Mouse (Mus musculus): ENCODE data around the gene Rab40c. TPM values are rescaled to one million over a fixed set of nuclear protein-coding genes. Genes with fewer than 3 reads are reported as not detected.
A peak's percentile ranks its signal among the peaks of the same experiment; 100 is the strongest.

The Rab40c gene
- polyA plus RNA-seq, 1 experiment from 2014 or later: 17.2 TPM

- H3K4me1 ChIP-seq (ENCODE audit: control insufficient read depth, insufficient read depth, low read length): peaks cover 14% of the 10 kb centered on the region
- peak; percentile 44 for ATAC-seq (ENCODE audit: insufficient number of reproducible peaks, insufficient read depth, low FRiP score, low read depth)
- H3K9me3 ChIP-seq (ENCODE audit: control insufficient read depth, low read depth, low read length): no peaks in the 10 kb centered on the region
- peak overlapping the region; percentile 87 for H3K4me2 ChIP-seq (replicated peaks; ENCODE audit: low read depth, low read length)
- 3% methylated on average over 37 of the region's 38 CpGs for WGBS
- peak overlapping the region; percentile 76 for H3K27ac ChIP-seq (ENCODE audit: low read length)
- H3K9ac ChIP-seq (replicated peaks; ENCODE audit: low read depth, low read length): peak overlapping the region; percentile 84
- no peaks in the 10 kb centered on the region for H3K27me3 ChIP-seq (ENCODE audit: control insufficient read depth, insufficient read depth, low read length)
- H3K4me3 ChIP-seq (ENCODE audit: low read depth, low read length): peak overlapping the region; percentile 88
- peaks cover 44% of the 10 kb centered on the region for H3K36me3 ChIP-seq (ENCODE audit: control insufficient read depth, insufficient read depth, low read length)
Observed at GRCm38 (mm10) chr17:25843636-25844395, 75.7 kb downstream of the Rab40c start.

GRCm38 (mm10) chr17:25843122-25843521, 76.4 kb downstream of the Rab40c start:
- peak overlapping the region; percentile 87 for H3K4me2 ChIP-seq (replicated peaks; ENCODE audit: low read depth, low read length)
- H3K4me1 ChIP-seq (ENCODE audit: control insufficient read depth, insufficient read depth, low read length): peaks cover 14% of the 10 kb centered on the region
- peaks cover 44% of the 10 kb centered on the region for H3K36me3 ChIP-seq (ENCODE audit: control insufficient read depth, insufficient read depth, low read length)
- no peaks in the 10 kb centered on the region for H3K27me3 ChIP-seq (ENCODE audit: control insufficient read depth, insufficient read depth, low read length)
- no peak for ATAC-seq (ENCODE audit: insufficient number of reproducible peaks, insufficient read depth, low FRiP score, low read depth)
- H3K4me3 ChIP-seq (ENCODE audit: low read depth, low read length): peak overlapping the region; percentile 88
- H3K27ac ChIP-seq (ENCODE audit: low read length): no peak overlapping the region
- H3K9me3 ChIP-seq (ENCODE audit: control insufficient read depth, low read depth, low read length): no peaks in the 10 kb centered on the region
- WGBS: 92% methylated on average over 4 of the region's 4 CpGs
- H3K9ac ChIP-seq (replicated peaks; ENCODE audit: low read depth, low read length): peak overlapping the region; percentile 84; the same call in 1 of the 2 replicates

DNA sequence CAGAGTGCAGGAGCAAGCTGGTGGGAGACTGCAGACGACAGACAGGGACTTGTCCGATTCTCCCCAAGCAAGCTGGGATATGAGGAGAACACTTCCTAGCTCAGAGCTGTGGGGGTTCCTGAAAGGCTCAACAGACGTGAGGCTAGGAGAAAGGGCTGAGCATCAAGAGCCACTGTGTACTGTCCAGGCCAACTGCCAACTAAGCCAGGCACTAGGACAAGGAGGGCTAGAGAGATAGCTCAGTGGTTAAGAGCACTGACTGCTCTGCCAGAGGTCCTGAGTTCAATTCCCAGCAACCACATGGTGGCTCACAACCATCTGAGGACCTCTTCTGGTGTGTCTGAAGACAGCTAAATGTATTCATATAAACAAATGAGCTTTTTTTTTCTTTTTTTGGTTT, 77.0 kb downstream of the Rab40c start:
- no peaks in the 10 kb centered on the region for H3K27me3 ChIP-seq (ENCODE audit: control insufficient read depth, insufficient read depth, low read length)
- no peak overlapping the region for H3K27ac ChIP-seq (ENCODE audit: low read length)
- peaks cover 15% of the 10 kb centered on the region for H3K4me1 ChIP-seq (ENCODE audit: control insufficient read depth, insufficient read depth, low read length)
- H3K4me3 ChIP-seq (ENCODE audit: low read depth, low read length): no peak overlapping the region
- H3K36me3 ChIP-seq (ENCODE audit: control insufficient read depth, insufficient read depth, low read length): peaks cover 48% of the 10 kb centered on the region
- H3K9ac ChIP-seq (replicated peaks; ENCODE audit: low read depth, low read length): no peak overlapping the region
- ATAC-seq (ENCODE audit: insufficient number of reproducible peaks, insufficient read depth, low FRiP score, low read depth): no peak
- H3K9me3 ChIP-seq (ENCODE audit: control insufficient read depth, low read depth, low read length): no peaks in the 10 kb centered on the region
- no peak overlapping the region for H3K4me2 ChIP-seq (replicated peaks; ENCODE audit: low read depth, low read length)
- WGBS: 93% methylated on average over 3 of the region's 3 CpGs

GRCm38 (mm10) chr17:25841117-25841880, 78.2 kb downstream of the Rab40c start, which contains the start of gene Gm20683:
Gene Gm20683, minus strand, starts transcription at chr17:25841763.
- Histone ChIP-seq H3K9ac (replicated peaks; ENCODE audit: low read depth, low read length) (no peak within 1 kb of the TSS), H3K4me2 (replicated peaks; ENCODE audit: low read depth, low read length) (no peak within 1 kb of the TSS), H3K36me3 (ENCODE audit: control insufficient read depth, insufficient read depth, low read length) (peaks cover 49% of the 10 kb centered on the region), H3K4me3 (ENCODE audit: low read depth, low read length) (no peak within 1 kb of the TSS), H3K27ac (ENCODE audit: low read length) (no peak within 1 kb of the TSS), H3K27me3 (ENCODE audit: control insufficient read depth, insufficient read depth, low read length) (no peaks in the 10 kb centered on the region), H3K9me3 (ENCODE audit: control insufficient read depth, low read depth, low read length) (no peaks in the 10 kb centered on the region), H3K4me1 (ENCODE audit: control insufficient read depth, insufficient read depth, low read length) (peaks cover 27% of the 10 kb centered on the region)
- 94% methylated on average over 22 of the region's 22 CpGs for WGBS
- ATAC-seq (ENCODE audit: insufficient number of reproducible peaks, insufficient read depth, low FRiP score, low read depth): no peak

DNA sequence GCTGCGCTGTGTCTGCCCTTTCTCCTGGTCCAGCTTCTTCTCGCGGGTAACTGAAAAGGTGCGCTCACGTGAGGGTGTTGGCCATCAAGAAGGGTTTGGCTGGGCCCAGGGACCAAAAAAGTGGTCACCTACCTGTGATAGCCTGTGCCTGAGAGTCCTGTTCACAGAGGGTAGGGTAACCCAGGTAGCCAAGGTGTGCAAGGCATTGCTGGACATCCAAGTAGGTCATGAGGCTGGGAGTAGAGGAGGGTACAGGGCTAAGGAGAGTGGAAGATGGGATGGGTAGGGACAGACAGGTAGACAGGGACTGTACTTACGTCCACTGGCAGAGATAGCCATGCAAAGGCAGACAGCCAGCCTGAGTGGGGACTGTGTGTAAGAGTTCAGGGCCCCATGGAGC, 79.0 kb downstream of the Rab40c start:
- H3K4me2 ChIP-seq (replicated peaks; ENCODE audit: low read depth, low read length): no peak overlapping the region
- H3K27me3 ChIP-seq (ENCODE audit: control insufficient read depth, insufficient read depth, low read length): no peaks in the 10 kb centered on the region
- H3K27ac ChIP-seq (ENCODE audit: low read length): no peak overlapping the region
- H3K4me1 ChIP-seq (ENCODE audit: control insufficient read depth, insufficient read depth, low read length): peaks cover 35% of the 10 kb centered on the region
- H3K4me3 ChIP-seq (ENCODE audit: low read depth, low read length): no peak overlapping the region
- H3K36me3 ChIP-seq (ENCODE audit: control insufficient read depth, insufficient read depth, low read length): peaks cover 46% of the 10 kb centered on the region
- WGBS: 94% methylated on average over 6 of the region's 6 CpGs
- no peak overlapping the region for H3K9ac ChIP-seq (replicated peaks; ENCODE audit: low read depth, low read length)
- ATAC-seq (ENCODE audit: insufficient number of reproducible peaks, insufficient read depth, low FRiP score, low read depth): no peak
- H3K9me3 ChIP-seq (ENCODE audit: control insufficient read depth, low read depth, low read length): no peaks in the 10 kb centered on the region

GRCm38 (mm10) chr17:25839455-25840235, 79.9 kb downstream of the Rab40c start:
- no peak overlapping the region for H3K4me3 ChIP-seq (ENCODE audit: low read depth, low read length)
- 83% methylated on average over 14 of the region's 14 CpGs for WGBS
- no peaks in the 10 kb centered on the region for H3K27me3 ChIP-seq (ENCODE audit: control insufficient read depth, insufficient read depth, low read length)
- no peak overlapping the region for H3K4me2 ChIP-seq (replicated peaks; ENCODE audit: low read depth, low read length)
- H3K9ac ChIP-seq (replicated peaks; ENCODE audit: low read depth, low read length): no peak overlapping the region
- no peak overlapping the region for H3K27ac ChIP-seq (ENCODE audit: low read length)
- H3K4me1 ChIP-seq (ENCODE audit: control insufficient read depth, insufficient read depth, low read length): peaks cover 39% of the 10 kb centered on the region
- H3K9me3 ChIP-seq (ENCODE audit: control insufficient read depth, low read depth, low read length): no peaks in the 10 kb centered on the region
- H3K36me3 ChIP-seq (ENCODE audit: control insufficient read depth, insufficient read depth, low read length): peaks cover 51% of the 10 kb centered on the region
- ATAC-seq (ENCODE audit: insufficient number of reproducible peaks, insufficient read depth, low FRiP score, low read depth): no peak

DNA sequence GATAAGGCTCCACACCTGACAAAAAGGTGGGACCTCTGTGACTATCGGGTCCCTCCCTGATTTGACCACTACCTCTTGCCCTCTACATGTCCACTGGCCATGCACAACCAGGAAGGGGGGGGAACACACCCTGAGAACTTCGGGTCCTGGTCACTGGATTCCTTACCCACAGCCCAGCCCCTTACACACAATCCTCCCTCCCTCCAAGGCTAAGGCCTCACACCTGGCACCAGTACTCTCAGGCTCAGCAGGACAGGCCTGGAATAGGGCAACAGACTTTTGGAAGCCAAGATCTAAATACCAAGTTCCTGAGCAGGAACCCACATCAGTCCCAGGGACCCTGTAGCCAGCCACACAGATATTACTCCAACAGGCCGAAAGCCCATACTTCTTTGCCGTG, 80.6 kb downstream of the Rab40c start:
- no peak for ATAC-seq (ENCODE audit: insufficient number of reproducible peaks, insufficient read depth, low FRiP score, low read depth)
- Histone ChIP-seq H3K4me2 (replicated peaks; ENCODE audit: low read depth, low read length) (no peak overlapping the region), H3K36me3 (ENCODE audit: control insufficient read depth, insufficient read depth, low read length) (peaks cover 51% of the 10 kb centered on the region), H3K27me3 (ENCODE audit: control insufficient read depth, insufficient read depth, low read length) (no peaks in the 10 kb centered on the region), H3K9me3 (ENCODE audit: control insufficient read depth, low read depth, low read length) (no peaks in the 10 kb centered on the region), H3K4me1 (ENCODE audit: control insufficient read depth, insufficient read depth, low read length) (peaks cover 45% of the 10 kb centered on the region), H3K27ac (ENCODE audit: low read length) (no peak overlapping the region), H3K4me3 (ENCODE audit: low read depth, low read length) (no peak overlapping the region), H3K9ac (replicated peaks; ENCODE audit: low read depth, low read length) (no peak overlapping the region)
- 87% methylated on average over 4 of the region's 4 CpGs for WGBS

DNA sequence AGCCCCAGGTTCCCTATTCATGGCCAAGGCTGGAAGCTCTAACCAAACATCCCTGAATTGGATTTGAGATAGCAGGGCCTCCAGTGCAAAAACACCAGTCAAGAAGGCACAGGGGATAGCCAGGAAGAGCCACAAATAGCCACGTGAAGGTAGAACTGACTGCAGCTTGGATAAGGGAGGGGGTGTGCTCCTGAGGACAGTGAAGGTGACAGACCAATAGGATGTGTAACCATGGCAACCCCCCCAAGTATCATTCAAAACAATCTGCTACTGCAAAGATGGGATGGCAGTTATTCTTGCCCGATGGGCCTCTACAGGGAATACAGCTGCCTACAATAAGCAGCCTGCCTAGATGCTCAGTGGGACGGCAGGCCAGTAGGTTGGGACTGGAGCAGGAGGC, 82.0 kb downstream of the Rab40c start:
- peaks cover 37% of the 10 kb centered on the region for H3K4me1 ChIP-seq (ENCODE audit: control insufficient read depth, insufficient read depth, low read length)
- 45% methylated on average over 3 of the region's 3 CpGs for WGBS
- H3K27ac ChIP-seq (ENCODE audit: low read length): peak overlapping the region; percentile 48; the same call in 1 of the 2 replicates
- no peaks in the 10 kb centered on the region for H3K27me3 ChIP-seq (ENCODE audit: control insufficient read depth, insufficient read depth, low read length)
- peaks cover 51% of the 10 kb centered on the region for H3K36me3 ChIP-seq (ENCODE audit: control insufficient read depth, insufficient read depth, low read length)
- peak overlapping the region; percentile 52 for H3K4me2 ChIP-seq (replicated peaks; ENCODE audit: low read depth, low read length)
- H3K9me3 ChIP-seq (ENCODE audit: control insufficient read depth, low read depth, low read length): no peaks in the 10 kb centered on the region
- H3K9ac ChIP-seq (replicated peaks; ENCODE audit: low read depth, low read length): no peak overlapping the region
- ATAC-seq (ENCODE audit: insufficient number of reproducible peaks, insufficient read depth, low FRiP score, low read depth): no peak
- H3K4me3 ChIP-seq (ENCODE audit: low read depth, low read length): no peak overlapping the region

Measured in stomach, embryonic 14.5 days (tissue).